ENCODE assay signal across 3 mouse cellular contexts in genomic region chr2:177511381-177511780, GRCm38 (mm10). TPM values are rescaled to one million over a fixed set of nuclear protein-coding genes. Genes with fewer than 3 reads are reported as not detected.
DNase-seq lines count a peak whose midpoint lies in the region.

No protein-coding gene starts in this region.

- DNase-seq in 3T3-L1 (ENCODE audit: low read depth, low spot score), result peak; percentile 34
- peak; percentile 93 for DNase-seq in heart, adult 11 months
- DNase-seq in heart, postnatal 4 days, result peak; percentile 9

RNA-seq across cellular contexts. Expression of gene Gm14403, which starts 13.4 kb away (rescaled TPM):
- 10 to 100 TPM; 36.2 to 36.8 TPM for total RNA-seq in heart, postnatal 4 days (2021)

RNA-seq across cellular contexts. Expression of gene Zfp970, which starts 46.8 kb away (rescaled TPM):
- 10 to 100 TPM; 56.0 to 58.9 TPM for total RNA-seq in heart, postnatal 4 days (2021)

Comparison
In these comparisons a context has a peak if more than half of its experiments do, and no peak if none do; other contexts are left out.
1. DNase-seq: peak in every context shown above with its lines; median percentile 93 in heart, adult 11 months; 34 in 3T3-L1; 9 in heart, postnatal 4 days.